Mouse (Mus musculus): Measurements from ENCODE around the gene Rab4a.

The Rab4a gene

GRCm38 (mm10) chr8:123813173-123813891 is 7.5 kb downstream of the Rab4a start:
- DNase-seq (ENCODE audit: low spot score), result no peak

GRCm38 (mm10) chr8:123813892-123814266 is 8.1 kb downstream of the Rab4a start:
- DNase-seq (ENCODE audit: low spot score), result no peak

GRCm38 (mm10) chr8:123815325-123815724 is 9.5 kb downstream of the Rab4a start:
- no peak for DNase-seq (ENCODE audit: low spot score)

- no peak for DNase-seq (ENCODE audit: low spot score)
These were observed 11.2 kb downstream of the Rab4a start for GRCm38 (mm10) chr8:123816939-123817338.

- no peak for DNase-seq (ENCODE audit: low spot score)
These were observed 12.0 kb downstream of the Rab4a start for GRCm38 (mm10) chr8:123817747-123818146.

- DNase-seq (ENCODE audit: low spot score), result no peak
These were observed 14.2 kb downstream of the Rab4a start for GRCm38 (mm10) chr8:123819683-123820610.

GRCm38 (mm10) chr8:123820780-123821179 is 15.0 kb downstream of the Rab4a start:
- DNase-seq (ENCODE audit: low spot score), result no peak

GRCm38 (mm10) chr8:123823111-123823510 is 17.3 kb downstream of the Rab4a start:
- no peak for DNase-seq (ENCODE audit: low spot score)

GRCm38 (mm10) chr8:123823532-123824123 is 17.8 kb downstream of the Rab4a start:
- no peak for DNase-seq (ENCODE audit: low spot score)

- no peak for DNase-seq (ENCODE audit: low spot score)
These were observed 20.2 kb downstream of the Rab4a start for GRCm38 (mm10) chr8:123826001-123826400.

GRCm38 (mm10) chr8:123826758-123827157 is 21.0 kb downstream of the Rab4a start:
- DNase-seq (ENCODE audit: low spot score), result no peak

- DNase-seq (ENCODE audit: low spot score), result no peak
These were observed 21.7 kb downstream of the Rab4a start for GRCm38 (mm10) chr8:123827523-123827922.

- DNase-seq (ENCODE audit: low spot score), result peak; percentile 46
These were observed 27.0 kb downstream of the Rab4a start for GRCm38 (mm10) chr8:123832757-123833156.

GRCm38 (mm10) chr8:123835451-123835850 is 29.7 kb downstream of the Rab4a start:
- peak; percentile 48 for DNase-seq (ENCODE audit: low spot score)

GRCm38 (mm10) chr8:123836354-123836753 is 30.6 kb downstream of the Rab4a start:
- DNase-seq (ENCODE audit: low spot score), result no peak

GRCm38 (mm10) chr8:123838496-123838895 is 32.7 kb downstream of the Rab4a start:
- no peak for DNase-seq (ENCODE audit: low spot score)

GRCm38 (mm10) chr8:123840578-123841345 is 35.0 kb downstream of the Rab4a start:
- DNase-seq (ENCODE audit: low spot score), result no peak

GRCm38 (mm10) chr8:123842086-123842485 is 36.3 kb downstream of the Rab4a start:
- DNase-seq (ENCODE audit: low spot score), result no peak

- DNase-seq (ENCODE audit: low spot score), result no peak
These were observed 38.6 kb downstream of the Rab4a start for GRCm38 (mm10) chr8:123844341-123844740.

GRCm38 (mm10) chr8:123845114-123845513 is 39.3 kb downstream of the Rab4a start:
- DNase-seq (ENCODE audit: low spot score), result no peak

- DNase-seq (ENCODE audit: low spot score), result no peak
These were observed 40.2 kb downstream of the Rab4a start for GRCm38 (mm10) chr8:123845991-123846390.

- no peak for DNase-seq (ENCODE audit: low spot score)
These were observed 40.7 kb downstream of the Rab4a start for GRCm38 (mm10) chr8:123846509-123846908.

Data from spleen, adult 12 weeks (tissue).